Mouse (Mus musculus) erythroblast, embryonic 14.5 days (primary cell): ENCODE measurements around the gene Zscan5b. TPM values are rescaled to one million over a fixed set of nuclear protein-coding genes. Genes with fewer than 3 reads are reported as not detected.
A peak's percentile ranks its signal among the peaks of the same experiment; 100 is the strongest.

Experiments used
- H3K27me3 ChIP-seq: 2 replicates; pipeline ENCODE4 v1.6.1; 2012; ENCODE audit warnings: inconsistent platforms; ENCODE audit not compliant: control insufficient read depth
- H3K36me3 ChIP-seq: 2 replicates; pipeline ENCODE4 v1.6.1; 2012; ENCODE audit warnings: mild to moderate bottlenecking, inconsistent platforms; ENCODE audit not compliant: control insufficient read depth
- H3K4me1 ChIP-seq: 2 replicates; pipeline ENCODE4 v1.6.1; 2012; ENCODE audit warnings: inconsistent platforms; ENCODE audit not compliant: control insufficient read depth
- H3K4me3 ChIP-seq: replicated peaks from 2 replicates; pipeline ENCODE3; 2012; ENCODE audit warnings: moderate library complexity, mild to moderate bottlenecking, inconsistent platforms
- H3K9me3 ChIP-seq: 2 replicates; pipeline ENCODE4 v1.6.1; 2012; ENCODE audit warnings: low read length, inconsistent platforms, mixed read lengths; ENCODE audit not compliant: control insufficient read depth
- GATA1 ChIP-seq: IDR thresholded peaks from 2 replicates; pipeline ENCODE4 v1.6.1; 2012; ENCODE audit warnings: low read length, inconsistent platforms, mixed read lengths
- TAL1 ChIP-seq: IDR thresholded peaks from 3 replicates; pipeline ENCODE4 v1.6.1; 2012; ENCODE audit warnings: low read length, inconsistent platforms, mixed read lengths
- polyA plus RNA-seq: library from polyadenylated mRNA; stranded (reverse); fragments of >175 nt; gene quantifications from 2 replicates; pipeline ENCODE4 v1.2.3, GENCODE M21; 2012

Gene Zscan5b
- polyA plus RNA-seq, 1 experiment = not detected

DNA sequence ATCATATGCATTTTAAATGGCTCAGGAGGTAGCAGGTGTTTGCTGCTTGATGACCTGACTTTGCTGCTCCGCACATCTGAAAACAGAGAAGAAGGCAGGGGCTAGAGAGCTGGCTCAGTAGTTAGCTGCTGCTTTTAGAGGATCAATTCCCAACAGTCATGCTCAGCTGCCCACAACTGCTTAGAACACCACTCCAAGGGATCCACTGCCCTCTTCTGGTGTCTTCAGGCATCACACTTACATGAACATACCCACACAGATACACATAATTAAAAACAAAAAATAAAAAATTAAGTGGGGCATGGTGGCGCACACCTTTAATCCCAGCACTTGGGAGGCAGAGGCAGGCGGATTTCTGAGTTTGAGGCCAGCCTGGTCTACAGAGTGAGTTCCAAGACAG is 40.0 kb downstream of the Zscan5b start:
- no peak for TF ChIP-seq GATA1
- TF ChIP-seq TAL1 = no peak
- H3K27me3 ChIP-seq = no peaks in the 10 kb centered on the region
- no peaks in the 10 kb centered on the region for H3K4me1 ChIP-seq

GRCm38 (mm10) chr7:6262984-6263383 is 40.9 kb downstream of the Zscan5b start:
- TF ChIP-seq GATA1 (no peak), TAL1 (no peak)
- Histone ChIP-seq H3K4me1 (no peaks in the 10 kb centered on the region), H3K4me3 (no peak overlapping the region)

More for the DNA sequence above, 40.0 kb downstream of the Zscan5b start:
- H3K4me3 ChIP-seq = no peak overlapping the region
- no peaks in the 10 kb centered on the region for H3K36me3 ChIP-seq
- no peaks in the 10 kb centered on the region for H3K9me3 ChIP-seq

GRCm38 (mm10) chr7:6265695-6266094 is 43.6 kb downstream of the Zscan5b start:
- H3K4me3 ChIP-seq = no peak overlapping the region
- no peaks in the 10 kb centered on the region for H3K36me3 ChIP-seq
- H3K27me3 ChIP-seq = no peaks in the 10 kb centered on the region
- TF ChIP-seq GATA1 = no peak
- TF ChIP-seq TAL1 = no peak
- no peaks in the 10 kb centered on the region for H3K9me3 ChIP-seq
- no peaks in the 10 kb centered on the region for H3K4me1 ChIP-seq

More at GRCm38 (mm10) chr7:6262984-6263383, 40.9 kb downstream of the Zscan5b start:
- H3K27me3 ChIP-seq = no peaks in the 10 kb centered on the region
- H3K9me3 ChIP-seq = no peaks in the 10 kb centered on the region
- no peaks in the 10 kb centered on the region for H3K36me3 ChIP-seq

- H3K9me3 ChIP-seq = no peaks in the 10 kb centered on the region
- no peaks in the 10 kb centered on the region for H3K27me3 ChIP-seq
- TF ChIP-seq TAL1 (no peak), GATA1 (no peak)
- peaks cover 24% of the 10 kb centered on the region for H3K4me1 ChIP-seq
- H3K4me3 ChIP-seq = no peak overlapping the region
- H3K36me3 ChIP-seq = no peaks in the 10 kb centered on the region
Measured at GRCm38 (mm10) chr7:6277906-6278305, 55.8 kb downstream of the Zscan5b start.

- Histone ChIP-seq H3K4me3 (peak overlapping the region; percentile 69), H3K36me3 (no peaks in the 10 kb centered on the region), H3K27me3 (no peaks in the 10 kb centered on the region), H3K4me1 (peaks cover 59% of the 10 kb centered on the region), H3K9me3 (no peaks in the 10 kb centered on the region)
- TF ChIP-seq GATA1 (no peak), TAL1 (no peak)
Measured at GRCm38 (mm10) chr7:6282749-6283148, 60.7 kb downstream of the Zscan5b start.

DNA sequence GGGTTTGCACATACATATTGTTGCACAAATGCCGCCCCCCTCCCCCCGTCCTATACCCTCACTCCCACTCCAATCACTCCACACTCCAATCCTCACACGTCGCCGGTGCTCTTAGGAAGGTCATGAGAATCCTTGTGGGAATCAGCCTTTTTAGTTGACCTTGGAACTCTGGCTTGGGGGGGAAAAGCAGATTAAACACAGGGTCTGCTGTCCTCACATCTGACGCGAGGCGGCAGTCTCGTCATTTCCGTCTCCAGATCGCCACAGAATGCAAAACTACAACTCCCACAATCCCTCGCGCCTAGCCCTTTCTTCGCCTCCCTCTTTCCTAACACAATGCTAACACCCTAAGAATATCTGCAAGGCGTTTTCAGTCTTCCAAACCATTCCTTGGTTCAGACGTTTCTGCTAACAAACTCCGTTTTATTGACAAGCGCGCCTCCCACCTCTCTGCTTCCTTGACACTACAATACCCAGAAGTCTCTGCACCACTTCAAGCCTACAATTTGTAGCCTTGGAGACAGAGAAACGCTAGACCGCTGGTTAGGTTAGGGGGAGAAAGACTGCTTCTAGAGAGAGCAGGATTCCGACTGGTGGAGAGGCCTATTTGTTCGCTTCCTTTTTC is 61.5 kb downstream of the Zscan5b start:
- peaks cover 2% of the 10 kb centered on the region for H3K36me3 ChIP-seq
- TF ChIP-seq GATA1 (no peak), TAL1 (no peak)
- H3K4me1 ChIP-seq = peaks cover 60% of the 10 kb centered on the region
- no peaks in the 10 kb centered on the region for H3K9me3 ChIP-seq
- peak overlapping the region; percentile 69 for H3K4me3 ChIP-seq
- H3K27me3 ChIP-seq = no peaks in the 10 kb centered on the region

GRCm38 (mm10) chr7:6284442-6285012 is 62.4 kb downstream of the Zscan5b start:
- peaks cover 10% of the 10 kb centered on the region for H3K36me3 ChIP-seq
- H3K9me3 ChIP-seq = no peaks in the 10 kb centered on the region
- H3K27me3 ChIP-seq = no peaks in the 10 kb centered on the region
- TF ChIP-seq TAL1 = no peak
- TF ChIP-seq GATA1 = no peak
- peaks cover 64% of the 10 kb centered on the region for H3K4me1 ChIP-seq
- no peak overlapping the region for H3K4me3 ChIP-seq

DNA sequence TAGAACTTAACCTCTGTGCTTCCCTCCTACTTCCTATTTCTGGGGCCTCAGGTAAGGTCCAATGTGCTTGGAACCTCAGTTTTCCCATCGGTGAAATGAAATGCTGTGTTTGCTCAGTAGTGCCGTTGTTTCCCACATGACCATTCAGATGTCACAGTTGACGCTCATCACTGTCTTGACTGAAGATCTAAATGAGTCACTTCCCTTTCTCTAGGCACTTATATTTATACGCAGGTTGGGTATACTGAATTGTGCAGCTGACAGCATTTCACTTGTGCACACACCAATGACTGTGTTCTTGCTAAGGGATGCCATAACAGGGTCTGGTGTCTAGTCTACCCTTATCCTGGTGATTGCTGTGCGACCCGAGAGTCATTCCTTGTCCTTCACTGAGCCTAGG is 63.3 kb downstream of the Zscan5b start:
- Histone ChIP-seq H3K4me3 (peak overlapping the region; percentile 84), H3K9me3 (no peaks in the 10 kb centered on the region), H3K36me3 (peaks cover 16% of the 10 kb centered on the region), H3K4me1 (peaks cover 65% of the 10 kb centered on the region), H3K27me3 (no peaks in the 10 kb centered on the region)
- TF ChIP-seq TAL1 = no peak
- TF ChIP-seq GATA1 = no peak

DNA sequence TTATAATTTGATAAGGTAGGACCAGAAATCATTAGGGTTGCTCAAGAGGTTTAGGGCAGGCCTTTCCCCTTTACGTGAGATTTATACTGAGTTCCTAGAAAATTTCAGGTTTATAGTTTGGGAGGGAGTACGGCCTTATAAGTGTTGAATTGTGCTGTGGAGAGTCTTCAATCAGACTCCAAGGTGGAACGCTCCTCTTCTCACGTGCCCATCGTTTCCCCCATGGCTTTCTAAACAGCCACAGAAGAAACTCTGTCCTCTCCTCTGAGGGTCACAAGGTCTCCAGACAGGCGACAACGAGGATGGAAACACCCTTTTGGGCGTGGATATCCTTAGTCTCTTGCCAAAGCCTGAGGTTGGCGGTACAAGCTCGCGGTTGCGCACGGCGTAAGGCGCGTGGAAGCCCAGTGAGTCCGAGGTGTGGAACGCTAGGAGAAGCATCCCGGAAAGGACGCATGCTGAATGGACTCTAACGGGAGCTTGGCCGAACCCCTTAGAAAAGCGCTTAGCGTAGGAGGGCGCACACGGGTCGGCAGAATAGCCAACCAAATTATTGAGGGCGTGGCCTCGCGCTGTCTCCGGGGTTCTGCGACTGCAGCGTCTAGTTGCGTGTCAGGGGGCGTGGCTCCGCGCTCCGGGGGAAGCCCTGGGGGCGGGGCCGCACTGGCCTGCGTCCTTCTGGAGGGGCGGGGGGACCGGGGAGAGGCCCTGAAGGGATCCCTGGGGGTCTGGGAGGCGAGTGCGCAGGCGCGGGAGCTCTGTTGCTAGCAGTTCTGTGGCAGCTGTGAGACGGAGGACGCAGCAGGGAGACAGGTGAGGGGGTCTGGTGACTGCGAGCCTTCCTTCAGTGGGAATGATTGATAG is 64.0 kb downstream of the Zscan5b start, which contains the start of gene Zfp667:
Gene Zfp667 (plus strand): TSS at position 738 of the 864 bp plus-strand sequence.
- TF ChIP-seq GATA1 (no peak), TAL1 (no peak)
- Histone ChIP-seq H3K27me3 (no peaks in the 10 kb centered on the region), H3K9me3 (no peaks in the 10 kb centered on the region), H3K4me1 (peaks cover 65% of the 10 kb centered on the region), H3K36me3 (peaks cover 22% of the 10 kb centered on the region), H3K4me3 (peak within 1 kb of the TSS; percentile 84)
